Mouse (Mus musculus) heart, postnatal 4 days (tissue): ENCODE results near the gene 2010300C02Rik. TPM values are rescaled to one million over a fixed set of nuclear protein-coding genes. Genes with fewer than 3 reads are reported as not detected.
"Not testable (repeated sequence)": the region's sequence is repeated elsewhere in the genome, so short reads cannot be mapped to it uniquely, and the experiment has no call there.

Experiments used
- DNase-seq: peaks from one replicate; pipeline ENCODE4 v3.0.0; 2021
- total RNA-seq, 2 experiments: library from RNA; stranded (reverse); gene quantifications; 2 replicates each; pipeline ENCODE4 v1.2.3; 2021

The 2010300C02Rik gene
- total RNA-seq, 2 experiments from 2014 or later, result 1.7 to 1.9 TPM

- no peak for DNase-seq
These were observed 100.3 kb downstream of the 2010300C02Rik start for GRCm38 (mm10) chr1:37619542-37619941.

- DNase-seq, result no peak
These were observed 102.8 kb downstream of the 2010300C02Rik start for GRCm38 (mm10) chr1:37617047-37617446.

GRCm38 (mm10) chr1:37616569-37616968, 103.3 kb downstream of the 2010300C02Rik start:
- DNase-seq, result no peak

GRCm38 (mm10) chr1:37615290-37616040, 104.4 kb downstream of the 2010300C02Rik start:
- no peak for DNase-seq

GRCm38 (mm10) chr1:37614836-37615235, 105.0 kb downstream of the 2010300C02Rik start:
- no peak for DNase-seq

GRCm38 (mm10) chr1:37614130-37614529, 105.8 kb downstream of the 2010300C02Rik start:
- DNase-seq, result no peak

- no peak for DNase-seq
These were observed 108.9 kb downstream of the 2010300C02Rik start for GRCm38 (mm10) chr1:37611032-37611431.

- DNase-seq, result no peak
These were observed 109.6 kb downstream of the 2010300C02Rik start for GRCm38 (mm10) chr1:37610242-37610641.

- not testable (repeated sequence) for DNase-seq
These were observed 114.2 kb downstream of the 2010300C02Rik start for GRCm38 (mm10) chr1:37605694-37606093.

- DNase-seq, result no peak
These were observed 116.7 kb downstream of the 2010300C02Rik start for GRCm38 (mm10) chr1:37603206-37603605.

- no peak for DNase-seq
These were observed 117.6 kb downstream of the 2010300C02Rik start for GRCm38 (mm10) chr1:37602268-37602667.

- no peak for DNase-seq
These were observed 118.4 kb downstream of the 2010300C02Rik start for GRCm38 (mm10) chr1:37601461-37601860.

GRCm38 (mm10) chr1:37600640-37601175, 119.2 kb downstream of the 2010300C02Rik start:
- no peak for DNase-seq

- DNase-seq, result no peak
These were observed 120.9 kb downstream of the 2010300C02Rik start for GRCm38 (mm10) chr1:37598986-37599385.

GRCm38 (mm10) chr1:37594812-37595211, 125.1 kb downstream of the 2010300C02Rik start:
- DNase-seq, result not testable (repeated sequence)

GRCm38 (mm10) chr1:37585809-37586480, 133.9 kb downstream of the 2010300C02Rik start:
- peak; percentile 78 for DNase-seq

- no peak for DNase-seq
These were observed 136.0 kb downstream of the 2010300C02Rik start for GRCm38 (mm10) chr1:37583795-37584464.

GRCm38 (mm10) chr1:37583167-37583566, 136.7 kb downstream of the 2010300C02Rik start:
- DNase-seq, result no peak

GRCm38 (mm10) chr1:37579686-37580085, 140.2 kb downstream of the 2010300C02Rik start:
- DNase-seq, result no peak

GRCm38 (mm10) chr1:37572528-37573272, 147.2 kb downstream of the 2010300C02Rik start:
- DNase-seq, result no peak

- DNase-seq, result no peak
These were observed 151.5 kb downstream of the 2010300C02Rik start for GRCm38 (mm10) chr1:37568379-37568778.

GRCm38 (mm10) chr1:37566754-37567153, 153.1 kb downstream of the 2010300C02Rik start:
- DNase-seq, result no peak
